Mouse (Mus musculus) layer of hippocampus, adult 2 months (tissue): ENCODE results near the gene Tax1bp3. TPM values are rescaled to one million over a fixed set of nuclear protein-coding genes. Genes with fewer than 3 reads are reported as not detected.

Experiments
- DNase-seq, 2 experiments: peaks; one replicate each; pipeline ENCODE4 v3.0.0; 2022; ENCODE audit warnings: low spot score in 2 of 2
- H3K27ac ChIP-seq: fragments of 200-600 bp; 2 replicates; pipeline ENCODE4 v1.8.1; 2022
- H3K4me3 ChIP-seq: fragments of 200-600 bp; 2 replicates; pipeline ENCODE4 v1.8.1; 2022; ENCODE audit warnings: mild to moderate bottlenecking
- CTCF ChIP-seq: fragments of 200-600 bp; conservative IDR thresholded peaks from 2 replicates; pipeline ENCODE4 v1.8.1; 2022; ENCODE audit warnings: antibody characterized with exemption, mild to moderate bottlenecking, moderate library complexity
- total RNA-seq, 2 experiments: library from RNA; stranded (reverse); gene quantifications; 2 replicates each; pipeline ENCODE4 v1.2.3; 2021

The Tax1bp3 gene
- total RNA-seq, 2 experiments from 2014 or later = 9.2 TPM

GRCm38 (mm10) chr11:73213956-73214355, 37.1 kb downstream of the Tax1bp3 start:
- no peak for DNase-seq
- H3K27ac ChIP-seq = no peak overlapping the region
- TF ChIP-seq CTCF = no peak

GRCm38 (mm10) chr11:73219671-73220070, 42.8 kb downstream of the Tax1bp3 start:
- TF ChIP-seq CTCF = peak; percentile 55
- DNase-seq = no peak
- no peak overlapping the region for H3K27ac ChIP-seq

More at GRCm38 (mm10) chr11:73213956-73214355, 37.1 kb downstream of the Tax1bp3 start:
- no peak overlapping the region for H3K4me3 ChIP-seq

GRCm38 (mm10) chr11:73220651-73221050, 43.8 kb downstream of the Tax1bp3 start:
- no peak for TF ChIP-seq CTCF
- Histone ChIP-seq H3K27ac (no peak overlapping the region), H3K4me3 (no peak overlapping the region)
- DNase-seq = no peak

More at GRCm38 (mm10) chr11:73219671-73220070, 42.8 kb downstream of the Tax1bp3 start:
- no peak overlapping the region for H3K4me3 ChIP-seq

GRCm38 (mm10) chr11:73222846-73223245, 46.0 kb downstream of the Tax1bp3 start:
- no peak for TF ChIP-seq CTCF
- no peak for DNase-seq

GRCm38 (mm10) chr11:73223966-73224365, 47.1 kb downstream of the Tax1bp3 start:
- H3K4me3 ChIP-seq = no peak overlapping the region
- no peak overlapping the region for H3K27ac ChIP-seq
- peak; percentile 63 for TF ChIP-seq CTCF
- DNase-seq = no peak

More at GRCm38 (mm10) chr11:73222846-73223245, 46.0 kb downstream of the Tax1bp3 start:
- no peak overlapping the region for H3K4me3 ChIP-seq
- H3K27ac ChIP-seq = no peak overlapping the region

- no peak for TF ChIP-seq CTCF
- Histone ChIP-seq H3K27ac (no peak overlapping the region), H3K4me3 (no peak overlapping the region)
- no peak for DNase-seq
Measured at GRCm38 (mm10) chr11:73225856-73226255, 49.0 kb downstream of the Tax1bp3 start.

- no peak for DNase-seq
- Histone ChIP-seq H3K27ac (no peak overlapping the region), H3K4me3 (no peak overlapping the region)
- no peak for TF ChIP-seq CTCF
Measured at GRCm38 (mm10) chr11:73228881-73229280, 52.0 kb downstream of the Tax1bp3 start.

- Histone ChIP-seq H3K4me3 (no peak overlapping the region), H3K27ac (no peak overlapping the region)
- TF ChIP-seq CTCF = no peak
- DNase-seq = no peak
Measured at GRCm38 (mm10) chr11:73230081-73230480, 53.2 kb downstream of the Tax1bp3 start.

- TF ChIP-seq CTCF = no peak
- H3K27ac ChIP-seq = no peak overlapping the region
- no peak overlapping the region for H3K4me3 ChIP-seq
- DNase-seq = no peak
Measured at GRCm38 (mm10) chr11:73232513-73232912, 55.6 kb downstream of the Tax1bp3 start.

Other genes starting within 250 kb of the Tax1bp3 start
- 1 to 10 TPM; 5.4 to 6.2 TPM for gene Atp2a3, start 215.9 kb upstream of the Tax1bp3 start, total RNA-seq
- under 1 TPM; 0.15 to 0.44 TPM for gene P2rx1, start 178.0 kb upstream of the Tax1bp3 start, total RNA-seq
- 100 to 1,000 TPM; 173 to 177 TPM for gene Camkk1, start 158.1 kb upstream of the Tax1bp3 start, total RNA-seq
- gene Ncbp3, start 129.3 kb upstream of the Tax1bp3 start, total RNA-seq = 10 to 100 TPM; 10.6 to 11.8 TPM
- gene Itgae, start 86.5 kb upstream of the Tax1bp3 start, total RNA-seq = under 1 TPM; 0.15 to 0.20 TPM
- under 1 TPM; 0.33 to 0.44 TPM for gene Haspin, start 38.8 kb upstream of the Tax1bp3 start, total RNA-seq
- gene P2rx5, start 16.7 kb upstream of the Tax1bp3 start, total RNA-seq = 1 to 10 TPM; 2.0 to 3.1 TPM
- gene Emc6, start within 50 bp of the Tax1bp3 start, total RNA-seq = 10 to 100 TPM; 44.6 to 47.5 TPM
- 10 to 100 TPM; 20.1 to 23.2 TPM for gene Ctns, start 22.0 kb downstream of the Tax1bp3 start, total RNA-seq
- gene Shpk, start 22.4 kb downstream of the Tax1bp3 start, total RNA-seq = 1 to 10 TPM; 3.1 to 3.2 TPM
- gene Trpv1, start 57.2 kb downstream of the Tax1bp3 start, total RNA-seq = not detected
- gene Trpv3, start 90.3 kb downstream of the Tax1bp3 start, total RNA-seq = under 1 TPM; 0.54 to 0.59 TPM
- 10 to 100 TPM; 10.8 to 12.6 TPM for gene Aspa, start 152.5 kb downstream of the Tax1bp3 start, total RNA-seq
- not detected for gene Gm49340, start 152.7 kb downstream of the Tax1bp3 start, total RNA-seq
- not detected for gene Spata22, start 152.7 kb downstream of the Tax1bp3 start, total RNA-seq
- gene Olfr20, start 173.7 kb downstream of the Tax1bp3 start, total RNA-seq = not detected
- gene Olfr376, start 194.2 kb downstream of the Tax1bp3 start, total RNA-seq = not detected
- not detected for gene Olfr1, start 222.5 kb downstream of the Tax1bp3 start, total RNA-seq